Mouse (Mus musculus) ES-Bruce4 (cell line): ENCODE measurements at regions not wholly inside any gene's neighbourhood (a gene's known extent, or its start where the extent isn't known, plus 50 kb on each side); places are given as distances from the start of the nearest gene placed in this dataset.

ENCODE experiments used
- CTCF ChIP-seq: IDR thresholded peaks from one replicate; pipeline ENCODE4 v1.8.1; 2011; ENCODE audit warnings: low read depth, low read length
- EP300 ChIP-seq: IDR thresholded peaks from 2 replicates; pipeline ENCODE4 v1.6.1; 2011; ENCODE audit warnings: low read depth, low read length; ENCODE audit not compliant: insufficient read depth
- POLR2A ChIP-seq: IDR thresholded peaks from one replicate; pipeline ENCODE4 v1.8.1; 2011; ENCODE audit warnings: low read length; ENCODE audit not compliant: insufficient read depth

- no peak for TF ChIP-seq CTCF
- no peak for TF ChIP-seq POLR2A
- TF ChIP-seq EP300, result no peak
Observed at GRCm38 (mm10) chr17:82134843-82135242, 396.7 kb upstream of the Slc8a1 start.
